Mouse (Mus musculus) cerebellum, adult 9-10 months (tissue): ENCODE results near the gene Nek6.
A peak's percentile ranks its signal among the peaks of the same experiment; 100 is the strongest.

Experiments used
- DNase-seq: peaks from one replicate; pipeline ENCODE4 v3.0.0; 2022

Nek6 gene

DNA sequence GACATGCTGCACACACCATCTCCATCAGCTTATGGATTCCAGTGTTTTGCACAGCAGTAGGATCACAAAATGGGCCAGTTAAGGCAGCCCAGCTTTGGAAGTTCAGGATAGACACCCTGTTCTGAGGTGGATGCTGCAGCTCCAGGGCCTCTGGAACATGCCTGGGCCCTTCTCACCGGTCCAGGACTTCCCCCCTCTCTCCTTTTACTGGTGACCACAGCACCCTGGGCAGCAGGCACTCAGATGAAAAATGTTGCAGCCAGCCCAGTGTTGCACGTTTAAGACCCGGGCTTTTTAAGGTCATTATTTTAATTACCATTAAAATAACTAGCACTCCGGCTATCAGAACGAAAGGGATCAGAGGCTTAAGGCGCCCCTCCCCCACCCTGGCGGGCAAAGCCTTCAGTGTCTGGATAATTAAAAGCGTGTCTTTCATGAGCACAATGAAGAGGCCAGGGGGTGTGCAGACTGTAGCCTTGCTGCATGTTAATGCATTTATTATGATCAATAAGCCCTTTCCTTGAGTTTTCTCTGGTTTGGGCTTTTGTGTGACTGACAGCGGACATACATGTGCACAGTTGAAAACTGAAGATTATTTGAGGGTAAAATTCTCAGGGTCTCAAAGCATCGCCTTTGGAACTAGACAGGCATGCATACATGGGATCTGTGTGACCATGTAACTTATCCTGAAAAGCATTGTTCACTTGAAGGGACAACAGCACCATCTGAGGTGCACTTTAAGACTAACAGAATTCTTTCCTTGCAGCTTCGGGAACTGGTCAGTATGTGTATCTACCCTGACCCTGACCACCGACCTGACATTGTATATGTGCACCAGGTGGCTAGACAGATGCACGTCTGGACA is 73.3 kb downstream of the Nek6 start:
- DNase-seq = no peak

DNA sequence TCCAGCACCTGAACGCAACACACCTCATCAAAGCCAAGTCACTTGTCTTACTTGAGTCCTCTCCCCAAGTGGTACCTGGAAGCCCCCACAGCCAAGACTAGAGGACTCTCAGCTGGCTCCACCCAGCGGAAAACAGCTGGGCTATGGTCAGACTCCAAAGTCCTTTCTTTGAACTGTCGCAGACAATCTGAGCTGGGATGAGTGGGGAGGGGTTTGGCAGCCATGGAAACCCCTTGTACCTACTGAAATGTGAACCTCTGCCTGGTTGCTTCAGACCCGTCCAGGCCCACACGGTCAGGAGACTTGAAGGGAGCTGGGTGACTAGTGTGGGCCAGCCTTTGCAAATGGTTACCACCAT is 73.9 kb downstream of the Nek6 start:
- no peak for DNase-seq

DNA sequence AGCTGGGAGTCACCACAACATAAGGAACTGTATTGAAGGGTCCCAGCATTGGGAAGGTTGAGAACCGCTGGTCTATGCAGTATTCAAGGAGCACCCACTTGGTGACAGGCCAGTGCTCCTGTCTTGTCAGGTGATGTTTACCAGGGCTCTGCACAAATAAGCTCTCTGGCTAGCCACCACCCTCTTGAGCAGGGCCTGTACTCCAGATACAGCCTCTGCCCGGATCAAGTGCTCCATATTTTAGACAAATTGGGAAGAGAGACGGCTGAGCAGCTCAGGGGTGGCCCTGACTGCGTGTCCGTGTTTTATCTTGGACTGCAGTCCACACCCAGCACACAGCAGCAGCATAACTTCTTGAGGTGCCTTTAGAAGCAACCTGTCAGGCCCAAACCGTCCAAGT is 75.3 kb downstream of the Nek6 start:
- no peak for DNase-seq

DNA sequence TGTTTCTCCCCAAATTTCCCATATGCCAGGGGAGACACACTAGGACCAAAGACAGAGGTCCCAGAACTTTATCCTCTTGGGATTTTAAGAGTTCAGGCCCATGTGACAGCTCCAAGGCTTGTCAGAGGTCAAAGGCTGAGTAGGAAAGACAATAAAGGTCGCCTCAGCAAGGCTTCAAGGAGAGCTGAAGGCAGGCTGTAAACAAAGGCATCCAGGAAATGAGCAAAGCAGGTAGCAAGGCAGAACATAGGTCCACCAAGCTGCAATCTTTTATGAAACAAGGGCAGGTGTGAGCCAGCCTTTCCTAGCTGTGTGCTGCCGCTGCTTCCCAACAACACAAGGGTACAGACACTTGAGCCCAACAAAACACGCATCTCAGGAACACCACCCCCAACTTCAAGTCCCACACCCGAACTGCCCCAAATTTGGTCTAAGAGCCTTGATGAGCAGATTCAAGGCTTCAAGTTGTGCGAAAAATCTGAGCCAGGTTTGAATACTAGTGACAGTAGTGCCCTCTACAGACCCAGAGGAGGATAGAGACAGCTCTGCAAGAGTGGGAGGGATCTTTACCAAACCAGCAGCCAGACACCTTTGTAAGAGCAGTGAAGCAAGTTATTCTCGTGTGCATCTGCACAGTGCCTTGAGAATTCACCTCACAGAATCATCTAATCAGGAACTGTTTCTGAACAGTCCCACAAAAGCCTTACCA is 80.5 kb downstream of the Nek6 start:
- DNase-seq = peak; percentile 70

DNA sequence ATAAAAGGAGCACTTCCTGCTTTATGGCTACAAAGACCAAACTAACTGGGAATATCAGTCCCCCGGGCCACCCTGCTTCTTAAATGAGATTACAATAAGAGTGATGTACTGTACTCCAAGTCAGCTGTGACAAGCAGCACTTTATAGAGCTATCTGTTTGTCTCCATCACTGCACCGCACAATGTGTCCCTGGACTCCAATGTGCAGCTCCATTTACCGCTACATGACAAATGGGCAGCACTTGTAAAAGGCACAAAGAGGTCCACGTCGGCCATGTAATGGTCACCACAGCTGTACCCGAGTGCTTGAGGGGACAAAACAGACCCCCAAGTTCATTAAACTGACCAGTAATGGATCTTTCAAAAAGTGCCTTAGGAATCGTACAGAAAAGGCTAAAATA is 83.4 kb downstream of the Nek6 start:
- no peak for DNase-seq

DNA sequence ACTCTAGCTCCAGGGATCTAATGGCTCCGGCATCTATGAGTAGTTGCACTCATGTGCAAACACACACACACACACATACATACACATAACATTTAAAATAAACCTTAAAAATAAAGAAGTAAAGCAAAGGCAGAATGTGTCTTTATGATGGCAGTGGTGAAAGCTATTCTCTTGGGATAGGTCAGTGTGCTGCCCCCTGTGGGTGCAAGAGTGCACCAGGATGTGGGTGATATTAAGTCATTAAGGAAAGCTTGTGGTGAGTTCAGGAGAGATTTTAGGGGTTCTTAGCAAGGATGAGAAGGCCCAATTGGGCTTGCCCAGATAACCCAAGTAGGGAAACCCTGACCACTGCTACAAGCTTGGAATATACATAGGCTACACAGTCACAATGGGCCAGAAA is 86.5 kb downstream of the Nek6 start:
- DNase-seq = no peak

DNA sequence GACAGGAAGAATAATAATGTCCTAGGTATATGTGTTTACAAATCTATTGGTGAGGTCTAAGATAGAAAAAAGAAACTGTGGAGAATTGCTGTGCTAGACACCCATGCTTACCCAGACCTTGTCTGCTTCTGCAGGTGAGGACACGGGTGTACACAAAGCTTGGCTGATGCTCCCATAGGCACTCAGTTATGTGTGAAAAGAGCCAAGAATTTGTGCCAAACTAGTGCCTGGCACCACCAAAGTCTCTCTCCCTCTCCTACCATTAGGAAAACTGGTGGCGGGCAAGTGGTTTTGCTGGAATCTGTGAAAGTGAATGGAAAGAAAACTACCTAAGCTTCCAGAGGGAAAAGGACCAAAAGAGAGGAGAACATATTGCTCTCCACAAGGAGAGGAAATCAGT is 87.0 kb downstream of the Nek6 start:
- peak; percentile 63 for DNase-seq

DNA sequence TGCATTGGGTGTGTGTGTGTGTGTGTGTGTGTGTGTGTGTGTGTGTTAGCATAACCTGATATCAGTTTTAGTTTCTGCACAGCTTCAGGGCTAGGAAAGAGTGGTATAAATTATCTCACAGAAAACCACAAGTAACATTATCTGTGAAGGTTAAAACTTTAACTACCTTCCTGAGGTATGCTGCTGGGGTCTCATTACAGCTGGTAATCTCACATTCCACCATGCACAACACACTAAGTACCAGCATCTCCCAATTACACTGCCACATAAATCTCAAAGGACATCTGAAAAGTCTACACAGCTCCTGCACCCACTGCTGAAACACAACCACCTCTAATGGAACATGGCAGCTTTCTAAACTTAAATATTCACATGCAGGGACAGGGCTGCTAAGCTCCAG is 89.4 kb downstream of the Nek6 start:
- DNase-seq = no peak

DNA sequence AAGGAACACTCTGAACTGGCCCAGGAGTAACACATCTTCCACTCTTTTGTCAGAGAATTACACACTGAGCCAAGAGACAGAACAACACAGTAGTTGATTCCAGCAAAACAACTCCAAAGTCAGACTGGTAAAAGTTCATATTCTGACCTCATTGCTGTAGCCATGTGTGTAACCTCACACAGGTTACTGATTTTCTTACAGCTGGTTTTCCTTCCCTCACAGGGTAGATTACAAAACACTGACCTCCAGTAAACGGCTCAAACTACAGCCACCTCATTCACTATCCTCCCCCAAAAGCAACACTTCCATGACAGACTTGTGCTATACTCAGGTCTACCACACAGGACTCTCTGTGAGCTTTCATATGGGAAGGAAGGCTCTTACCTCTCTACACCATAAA is 96.3 kb downstream of the Nek6 start:
- DNase-seq = no peak

DNA sequence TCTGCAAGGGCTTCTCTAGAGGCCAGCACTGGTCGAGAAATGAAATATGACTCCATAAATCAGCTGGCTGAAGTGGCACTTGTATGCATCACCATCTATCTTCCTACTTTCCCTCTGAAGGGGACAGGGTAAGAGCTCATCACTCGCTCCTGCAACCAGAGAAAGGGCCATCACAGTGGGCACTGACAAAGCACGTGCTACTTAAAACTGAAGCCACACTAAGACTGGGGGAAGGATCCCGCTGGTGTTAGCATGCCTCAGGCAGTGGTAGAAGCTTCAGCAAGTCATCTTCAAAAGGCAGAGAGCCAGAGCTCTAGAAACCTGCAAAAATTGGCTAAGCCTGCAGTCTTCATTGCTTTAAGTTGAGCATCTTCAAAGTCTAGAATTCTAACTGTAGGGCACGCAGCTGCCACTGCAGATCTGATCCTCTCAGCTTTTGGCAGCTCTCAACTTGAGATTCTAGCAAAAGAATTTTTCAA is 97.4 kb downstream of the Nek6 start:
- no peak for DNase-seq

DNA sequence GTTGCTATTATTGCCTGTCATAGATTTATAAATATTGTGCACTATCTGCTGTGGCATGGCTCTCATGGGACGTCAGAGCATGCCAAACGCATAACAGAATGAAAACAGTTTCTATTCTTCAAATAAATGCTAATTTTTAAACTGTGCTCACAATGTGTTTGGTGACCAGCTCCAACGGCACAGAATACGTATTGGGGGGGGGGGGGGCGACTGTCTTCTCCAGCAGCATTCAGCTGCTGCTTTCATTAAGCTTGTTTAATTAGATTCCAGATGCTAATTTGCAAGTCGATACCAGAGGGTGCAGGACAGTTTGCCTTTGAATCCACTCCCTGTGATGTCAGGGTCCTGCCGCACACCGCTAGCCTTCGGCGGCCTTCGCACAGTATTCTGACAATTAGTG is 97.9 kb downstream of the Nek6 start:
- no peak for DNase-seq

DNA sequence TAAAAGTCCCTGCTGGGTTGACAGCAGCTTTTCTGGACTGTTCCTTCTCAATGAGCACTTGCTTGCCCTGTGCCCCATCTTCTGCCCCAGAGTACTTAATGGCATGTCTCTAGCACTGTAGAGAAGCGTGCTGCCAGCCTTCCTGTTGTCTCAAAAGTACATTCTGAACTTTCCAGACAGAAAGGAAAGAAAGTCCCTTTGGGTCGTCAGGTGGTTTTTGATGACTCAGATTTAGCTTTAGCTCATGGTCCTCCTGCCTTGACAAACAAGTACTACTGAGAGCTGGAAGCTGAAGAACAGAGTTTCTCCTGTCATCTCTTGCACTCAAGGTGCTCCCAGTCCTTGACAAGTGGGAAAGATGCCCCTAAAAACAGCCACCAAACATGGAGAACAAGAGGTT is 98.7 kb downstream of the Nek6 start:
- DNase-seq = no peak

DNA sequence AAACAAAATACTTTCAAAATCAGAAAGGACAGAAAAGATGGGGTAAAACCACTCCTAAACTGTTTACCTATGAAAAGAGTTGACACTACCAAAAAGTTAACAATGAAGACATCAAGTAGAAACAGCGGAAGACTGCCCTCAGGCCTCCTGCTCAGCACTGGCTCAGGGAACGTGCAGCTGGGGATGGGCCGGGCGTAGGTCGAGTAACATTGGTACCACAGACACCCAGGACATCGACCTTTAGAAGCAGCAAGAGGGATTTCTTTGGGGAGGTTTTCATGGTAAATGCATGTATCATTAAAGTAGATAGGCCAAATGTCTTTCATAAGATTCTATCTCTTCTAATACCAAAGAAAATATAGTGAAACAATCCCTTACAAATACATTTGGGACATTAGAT is 101.2 kb downstream of the Nek6 start:
- DNase-seq = no peak

DNA sequence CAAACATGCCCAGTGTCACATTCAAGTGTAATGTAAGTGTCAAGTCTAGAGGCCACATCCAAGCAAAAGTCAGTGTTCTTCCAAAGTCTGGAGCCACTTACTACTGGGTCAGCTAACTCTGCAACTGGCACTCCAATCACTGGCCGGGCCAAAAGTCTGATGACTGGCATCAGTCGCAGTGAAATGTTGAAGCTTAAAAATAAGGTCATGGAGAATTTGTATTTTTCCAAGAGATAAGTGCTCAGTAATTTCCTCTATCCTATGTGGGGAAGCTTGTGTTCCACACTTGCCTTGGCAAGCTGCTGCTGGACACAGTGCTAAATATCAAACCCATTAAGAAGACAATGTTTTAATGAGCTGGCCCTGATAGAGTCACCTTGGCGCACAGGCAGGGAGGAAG is 102.1 kb downstream of the Nek6 start:
- peak; percentile 50 for DNase-seq

DNA sequence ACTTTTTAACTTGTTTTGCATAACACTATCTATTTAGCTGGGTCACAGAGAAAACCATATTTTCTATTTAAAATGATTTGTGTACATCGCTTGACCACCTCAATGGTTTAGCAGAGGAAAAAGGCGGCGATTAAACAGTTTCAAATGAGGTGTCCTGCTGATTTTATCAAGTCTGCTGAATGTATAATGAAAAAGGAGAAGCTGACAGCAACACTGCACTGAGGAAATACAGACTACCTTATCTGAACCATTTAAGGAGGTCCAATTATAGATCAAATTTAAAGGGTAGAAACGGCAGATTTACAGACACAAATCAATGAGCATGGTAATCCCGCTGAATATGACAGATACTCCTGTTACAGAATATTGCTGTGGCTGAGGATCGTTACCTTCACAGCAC is 103.0 kb downstream of the Nek6 start:
- DNase-seq = no peak

DNA sequence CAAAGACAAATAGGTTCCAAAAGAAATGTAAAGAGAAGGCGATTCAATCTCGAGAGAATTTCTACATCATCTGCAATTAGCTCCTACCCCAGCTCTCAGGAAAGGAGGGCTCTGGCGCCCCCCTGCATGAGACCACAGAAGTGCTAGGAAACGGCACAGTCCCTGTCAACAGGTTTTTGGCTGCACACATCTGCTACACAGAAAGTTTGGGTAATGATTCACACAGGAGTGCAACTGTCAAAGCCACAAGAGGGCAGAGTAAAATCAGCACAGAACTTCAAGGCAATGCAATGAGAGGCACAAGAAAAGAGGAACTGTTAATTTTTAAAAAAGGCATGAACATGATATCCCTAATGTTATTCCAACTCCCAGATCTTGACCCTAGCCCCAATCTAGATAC is 104.6 kb downstream of the Nek6 start:
- DNase-seq = peak; percentile 42

DNA sequence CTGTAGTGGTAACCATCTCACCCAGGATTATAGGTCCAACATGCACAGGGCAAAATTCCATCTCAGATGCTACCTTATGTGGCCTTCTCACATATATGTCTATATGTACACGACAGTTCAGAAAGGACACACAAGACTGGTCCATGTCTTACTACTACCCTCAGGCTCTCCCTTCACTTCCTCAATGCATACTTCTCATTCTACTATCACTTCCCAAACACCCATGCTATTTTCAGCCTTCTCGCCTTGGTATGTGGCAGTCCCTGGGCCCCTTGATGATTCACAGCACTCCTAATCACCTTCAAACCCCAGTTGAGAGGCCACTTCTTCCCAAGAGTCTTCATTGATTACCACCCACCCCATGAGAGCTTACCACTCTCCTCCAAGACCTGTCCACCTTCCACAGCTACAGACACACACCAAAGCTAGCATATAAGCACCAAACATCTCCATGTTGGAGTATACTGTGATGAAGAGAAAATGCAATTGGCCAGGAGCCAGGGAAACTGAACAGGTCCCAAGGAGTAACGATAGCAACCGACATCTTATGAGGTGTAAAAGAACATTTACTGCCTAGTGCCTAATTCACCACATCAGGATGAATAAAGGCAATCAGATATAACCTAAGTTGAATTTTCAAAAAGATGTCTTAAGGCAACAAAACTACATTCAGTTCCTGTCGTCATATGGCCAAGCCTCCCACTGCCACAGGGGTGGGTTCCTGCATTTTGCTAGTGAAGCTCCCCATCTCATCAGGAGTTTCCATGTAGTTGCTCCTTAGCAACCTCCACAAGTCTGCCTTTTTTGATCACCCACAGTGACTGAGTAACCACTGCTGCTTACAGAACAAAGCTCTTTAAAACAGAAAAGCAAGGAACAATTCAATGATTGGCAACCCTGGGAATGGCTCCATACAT is 105.8 kb downstream of the Nek6 start:
- DNase-seq = peak; percentile 32

DNA sequence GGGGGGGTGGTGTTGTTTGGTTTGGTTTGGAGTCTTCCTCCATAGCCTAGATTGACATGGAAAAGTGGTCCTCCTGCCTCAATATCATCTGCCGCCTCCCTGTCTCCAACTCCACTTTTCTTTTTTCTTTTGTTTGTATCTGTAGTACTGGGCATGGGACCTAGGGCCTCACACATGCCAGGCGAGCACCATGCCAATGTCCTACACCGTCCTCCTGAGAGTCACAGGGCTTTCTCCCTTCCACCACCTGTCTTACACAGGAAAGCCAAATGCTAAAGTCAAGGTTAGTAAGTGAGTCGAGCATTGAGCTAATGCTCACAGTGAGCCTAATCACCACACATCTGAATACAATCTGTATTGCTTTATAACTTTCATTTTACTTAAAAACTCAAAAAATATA is 108.3 kb downstream of the Nek6 start:
- DNase-seq = peak; percentile 86

DNA sequence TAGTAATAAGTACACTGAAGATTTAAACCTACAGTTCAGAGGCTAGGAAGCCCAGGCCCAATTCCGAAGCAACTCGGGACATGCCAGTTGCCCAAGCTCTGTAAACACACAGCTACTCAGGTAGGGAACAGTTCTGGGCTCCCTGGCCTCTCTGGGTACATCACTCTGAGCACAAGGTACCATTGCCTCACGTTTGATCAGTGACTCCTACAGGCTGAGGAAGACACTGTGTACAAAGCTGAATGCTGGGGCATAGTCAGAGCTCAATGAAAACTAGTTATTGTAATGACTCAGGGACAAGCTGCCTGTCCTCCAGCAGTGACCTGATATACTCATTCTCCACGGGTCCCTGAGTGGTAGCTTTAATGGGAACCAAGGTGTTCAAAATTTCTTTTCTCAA is 109.6 kb downstream of the Nek6 start:
- no peak for DNase-seq

DNA sequence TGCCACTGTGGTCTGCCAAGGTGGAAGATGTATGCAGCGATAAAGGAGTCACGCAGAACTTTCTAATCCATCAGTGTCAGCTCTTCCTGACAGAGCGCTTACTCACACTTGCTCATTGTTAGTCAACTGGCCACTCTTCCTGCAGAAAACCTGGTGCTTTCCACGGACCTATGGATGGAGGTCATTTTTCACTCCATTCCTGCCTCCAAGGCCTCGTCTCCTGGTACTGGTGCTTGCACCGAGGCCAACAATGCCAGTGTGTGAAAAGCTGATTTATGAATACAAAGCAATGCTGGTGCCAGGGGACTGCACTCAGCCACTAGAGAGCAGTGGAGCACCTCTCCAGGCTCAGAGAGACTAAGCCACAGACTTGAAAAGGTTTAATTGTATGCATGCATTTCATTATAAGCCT is 110.2 kb downstream of the Nek6 start:
- peak; percentile 70 for DNase-seq

DNA sequence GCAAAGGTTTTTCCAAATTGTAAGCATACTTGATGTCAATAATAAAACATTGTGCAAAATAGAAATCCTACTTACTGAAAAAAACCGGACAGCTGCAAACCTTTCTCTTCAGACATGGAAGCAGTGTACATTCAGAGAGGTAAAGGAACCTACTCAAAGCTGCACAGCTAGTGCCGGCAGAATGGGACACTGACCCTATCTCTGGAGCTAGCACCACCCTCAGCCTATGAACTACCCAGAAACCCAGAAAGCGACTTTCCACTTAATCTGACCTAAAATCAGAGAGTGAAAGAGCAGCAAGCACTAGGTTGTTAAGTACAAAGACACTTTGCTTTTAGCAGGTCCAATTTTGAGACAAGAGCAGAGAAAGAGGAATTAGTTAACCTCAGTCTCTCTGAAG is 112.0 kb downstream of the Nek6 start:
- no peak for DNase-seq

DNA sequence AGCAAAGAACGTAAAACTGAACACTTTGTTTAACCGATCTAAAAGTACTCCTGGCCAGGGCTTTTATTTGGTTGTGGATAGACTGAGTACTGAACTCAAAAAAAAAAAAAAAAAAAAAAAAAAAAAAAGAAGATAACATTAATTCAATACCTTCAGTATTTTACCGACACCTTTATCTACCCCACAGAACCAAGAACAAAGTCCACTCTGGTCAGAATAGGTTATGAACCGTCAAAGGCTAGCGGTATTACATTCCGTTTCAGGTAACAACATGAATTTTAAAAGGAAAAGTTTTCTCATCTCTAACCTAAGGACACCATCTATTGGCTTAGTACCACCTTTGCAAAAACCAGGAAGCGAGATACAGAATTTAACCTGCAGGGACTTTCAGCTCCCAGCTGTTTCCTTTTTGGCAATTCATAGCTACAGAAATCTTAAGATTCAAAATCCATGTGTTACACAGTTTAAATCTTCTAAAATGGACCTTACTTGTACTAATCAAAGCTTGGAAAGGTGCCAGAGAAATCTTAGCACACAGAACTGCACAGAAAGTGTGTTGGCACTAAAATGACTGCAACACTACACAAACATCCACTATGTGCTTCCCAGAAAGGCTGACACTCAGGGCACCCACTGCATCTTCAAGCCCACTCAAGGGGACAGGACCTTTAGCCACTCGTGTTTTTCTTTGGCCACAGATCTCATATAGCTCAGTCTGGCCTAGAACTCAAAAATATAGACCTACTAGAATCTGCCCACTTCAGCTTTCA is 112.6 kb downstream of the Nek6 start:
- no peak for DNase-seq

DNA sequence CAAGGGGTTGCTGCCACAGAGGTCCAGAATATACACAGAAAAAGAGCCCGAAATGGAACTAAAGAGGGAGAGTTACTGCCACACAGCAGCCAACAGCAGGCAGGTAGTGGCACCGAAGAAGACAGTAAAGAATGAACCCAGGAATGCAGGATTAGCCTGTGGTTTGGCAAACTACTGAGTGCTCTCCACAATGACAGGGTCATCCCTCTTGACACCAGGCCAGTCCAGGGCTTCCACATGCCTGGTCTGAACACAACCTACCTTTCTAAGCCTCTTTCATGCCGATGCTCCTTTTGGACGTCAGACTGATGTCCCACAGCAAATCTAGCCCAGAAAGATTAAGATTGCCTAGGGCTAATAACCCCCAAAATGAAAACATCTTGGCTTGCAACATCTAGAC is 117.4 kb downstream of the Nek6 start:
- no peak for DNase-seq
